Mouse (Mus musculus): ENCODE measurements around the gene Kcnd2.

GRCm38 (mm10) chr6:21692861-21693350 is 477.6 kb downstream of the Kcnd2 start:
- TF ChIP-seq CTCF (conservative IDR thresholded peaks at IDR 0.05 in 1 of 2, IDR thresholded peaks at IDR 0.05 in 1 of 2; ENCODE audit: low read depth in 2 of 2, low read length in 2 of 2) (no peak), ELF1 (IDR thresholded peaks at IDR 0.05; ENCODE audit: low read depth, low read length) (no peak), USF2 (conservative IDR thresholded peaks at IDR 0.05; ENCODE audit: low read depth, low read length) (no peak)

Data from CH12.LX (cell line).